Comparison of ENCODE assay signal across 8 mouse cellular contexts in genomic region chr2:32394973-32395372, GRCm38 (mm10). TPM values are rescaled to one million over a fixed set of nuclear protein-coding genes. Genes with fewer than 3 reads are reported as not detected.
DNase-seq lines count a peak whose midpoint lies in the region; ATAC-seq and TF ChIP-seq lines count a peak whose summit lies in the region.

No protein-coding gene starts in this region.

- H3K4me1 ChIP-seq in forebrain, embryonic 16.5 days (replicated peaks; ENCODE audit: control insufficient read depth, insufficient read depth, low read length) = peaks cover 14% of the 10 kb centered on the region
- peaks cover 15% of the 10 kb centered on the region for H3K4me1 ChIP-seq in thymus, adult 2 months (replicated peaks; ENCODE audit: control insufficient read depth, insufficient read depth, low read length)

- H3K79me2 ChIP-seq in macrophage (ENCODE audit: inconsistent target) = peaks cover 8% of the 10 kb centered on the region; the same call in 1 of the 2 replicates

- TF ChIP-seq POLR2A in thymus, adult 2 months (IDR thresholded peaks at IDR 0.05; ENCODE audit: control insufficient read depth, extremely low read depth, insufficient read depth, low read length, poor library complexity) = no peak

- WGBS in forebrain, embryonic 16.5 days = 4% methylated on average over 8 of the region's 8 CpGs
- 3% methylated on average over 8 of the region's 8 CpGs for WGBS in macrophage (ENCODE audit: missing documents)
- WGBS in thymus, adult 2 months = 3% methylated on average over 8 of the region's 8 CpGs

- peak overlapping the region; percentile 94 for H3K27ac ChIP-seq in forebrain, embryonic 16.5 days (ENCODE audit: low read length)
- peak overlapping the region; percentile 92 for H3K27ac ChIP-seq in macrophage
- no peak overlapping the region; the same call in 1 of the 2 replicates for H3K27ac ChIP-seq in thymus, adult 2 months (ENCODE audit: control insufficient read depth, insufficient read depth, low read length)

- H3K4me2 ChIP-seq in forebrain, embryonic 16.5 days (ENCODE audit: low read length) = peak overlapping the region; percentile 88

- H3K4me3 ChIP-seq in forebrain, embryonic 16.5 days (replicated peaks; ENCODE audit: low read length) = peak overlapping the region; percentile 97
- H3K4me3 ChIP-seq in macrophage (ENCODE audit: inconsistent target) = peak overlapping the region; percentile 55
- H3K4me3 ChIP-seq in thymus, adult 2 months (ENCODE audit: control insufficient read depth, insufficient read depth, low read length) = peak overlapping the region; percentile 85

- peak; percentile 12 for DNase-seq in ovary, postnatal 14 days (ENCODE audit: low spot score)
- DNase-seq in ovary, adult 18-20 months (ENCODE audit: low spot score) = no peak
- peak; percentile 61 for DNase-seq in brain, adult 2 months (ENCODE audit: low read depth, low spot score)
- peak; percentile 59 for DNase-seq in kidney, postnatal 14 days
- DNase-seq in thymus, adult 2 months = peak; percentile 64
- DNase-seq in gastrocnemius, postnatal 10 days = no peak

- no peaks in the 10 kb centered on the region for H3K36me3 ChIP-seq in forebrain, embryonic 16.5 days (ENCODE audit: control insufficient read depth, insufficient read depth)
- H3K36me3 ChIP-seq in macrophage (ENCODE audit: inconsistent target) = no peaks in the 10 kb centered on the region
- H3K36me3 ChIP-seq in thymus, adult 2 months (ENCODE audit: control insufficient read depth, insufficient read depth, low read length) = no peaks in the 10 kb centered on the region

- peak overlapping the region; percentile 90 for H3K9ac ChIP-seq in forebrain, embryonic 16.5 days (replicated peaks; ENCODE audit: low read depth, low read length)

- TF ChIP-seq CTCF in thymus, adult 2 months (IDR thresholded peaks at IDR 0.05; ENCODE audit: borderline replicate concordance, control insufficient read depth, extremely low read depth, insufficient read depth, low read length, poor library complexity) = no peak

- ATAC-seq in forebrain, embryonic 16.5 days = peak; percentile 2; the same call in 1 of the 2 replicates

- no peaks in the 10 kb centered on the region for H3K9me3 ChIP-seq in forebrain, embryonic 16.5 days (ENCODE audit: control insufficient read depth, low read length)

- H3K27me3 ChIP-seq in forebrain, embryonic 16.5 days (replicated peaks; ENCODE audit: control insufficient read depth, insufficient read depth, low read length) = no peaks in the 10 kb centered on the region
- no peaks in the 10 kb centered on the region for H3K27me3 ChIP-seq in thymus, adult 2 months (ENCODE audit: control insufficient read depth, insufficient read depth, low read length)

RNA-seq across cellular contexts. Expression of gene Ptges2, which starts 0.7 kb away (rescaled TPM):
- polyA plus RNA-seq in forebrain, embryonic 16.5 days (2015; fragmentation: Nextera tagmentation; extraction: Ambion mirVana) = 35.6 and 42.7 TPM in 2 replicates
- 10 to 100 TPM in 1 of 26 experiments, 1 to 10 TPM in 23, under 1 TPM in 2; 0.92 to 12.7 (median 4.5) TPM for total RNA-seq in macrophage (2018; cell fraction: chromatin; rRNA removed)
- 10 to 100 TPM in 16 of 26 experiments, 1 to 10 TPM in 10; 5.4 to 14.4 (median 10.7) TPM for total RNA-seq in macrophage (2018; cell fraction: cytosol; rRNA removed)
- total RNA-seq in macrophage (2018; cell fraction: nucleus; rRNA removed) = 10 to 100 TPM in 3 of 26 experiments, 1 to 10 TPM in 23; 1.9 to 11.9 (median 5.4) TPM
- polyA plus RNA-seq in macrophage (2018) = 7.9 to 14.2 TPM (median 9.4 TPM) in 3 replicates
- 17.9 and 24.7 TPM in 2 replicates for polyA plus RNA-seq in thymus, adult 2 months (2012; rRNA removed)
- total RNA-seq in gastrocnemius, postnatal 10 days (2021) = 10 to 100 TPM; 38.1 to 40.7 TPM

RNA-seq across cellular contexts. Expression of gene Lcn2, which starts 6.9 kb away (rescaled TPM):
- not detected in 2 replicates for polyA plus RNA-seq in forebrain, embryonic 16.5 days (2015; fragmentation: Nextera tagmentation; extraction: Ambion mirVana)
- 10 to 100 TPM in 4 of 26 experiments, 1 to 10 TPM in 13, not detected in 9; 1.6 to 11.4 (median 6.5) TPM for total RNA-seq in macrophage (2018; cell fraction: chromatin; rRNA removed)
- 10 to 100 TPM in 15 of 26 experiments, 1 to 10 TPM in 11; 4.2 to 76.7 (median 18.4) TPM for total RNA-seq in macrophage (2018; cell fraction: cytosol; rRNA removed)
- total RNA-seq in macrophage (2018; cell fraction: nucleus; rRNA removed) = 10 to 100 TPM in 15 of 26 experiments, 1 to 10 TPM in 10, not detected in 1; 1.3 to 64.8 (median 12.7) TPM
- polyA plus RNA-seq in macrophage (2018) = 2.6 to 16.1 TPM (median 12.6 TPM) in 3 replicates
- polyA plus RNA-seq in thymus, adult 2 months (2012; rRNA removed) = 23.8 and 27.3 TPM in 2 replicates
- total RNA-seq in gastrocnemius, postnatal 10 days (2021) = 1 to 10 TPM; 3.5 to 6.7 TPM

RNA-seq across cellular contexts. Expression of gene 1110008P14Rik, which starts 13.2 kb away (rescaled TPM):
- polyA plus RNA-seq in forebrain, embryonic 16.5 days (2015; fragmentation: Nextera tagmentation; extraction: Ambion mirVana) = 67.8 and 77.7 TPM in 2 replicates
- 1 to 10 TPM in 17 of 26 experiments, under 1 TPM in 6, not detected in 3; 0.50 to 6.7 (median 1.9) TPM for total RNA-seq in macrophage (2018; cell fraction: chromatin; rRNA removed)
- 10 to 100 TPM; 27.8 to 59.2 (median 41.6) TPM for total RNA-seq in macrophage (2018; cell fraction: cytosol; rRNA removed)
- total RNA-seq in macrophage (2018; cell fraction: nucleus; rRNA removed) = 10 to 100 TPM in 9 of 26 experiments, 1 to 10 TPM in 17; 2.4 to 15.6 (median 7.9) TPM
- polyA plus RNA-seq in macrophage (2018) = 22.2 to 62.2 TPM (median 53.7 TPM) in 3 replicates
- 192 and 257 TPM in 2 replicates for polyA plus RNA-seq in thymus, adult 2 months (2012; rRNA removed)
- 10 to 100 TPM; 52.6 to 53.7 TPM for total RNA-seq in gastrocnemius, postnatal 10 days (2021)

RNA-seq across cellular contexts. Expression of gene Dnm1, which starts 41.8 kb away (rescaled TPM):
- polyA plus RNA-seq in forebrain, embryonic 16.5 days (2015; fragmentation: Nextera tagmentation; extraction: Ambion mirVana) = 26.9 and 38.4 TPM in 2 replicates
- total RNA-seq in macrophage (2018; cell fraction: chromatin; rRNA removed) = 1 to 10 TPM in 23 of 26 experiments, under 1 TPM in 3; 0.59 to 5.7 (median 1.7) TPM
- under 1 TPM in 23 of 26 experiments, not detected in 3; 0.07 to 0.44 (median 0.18) TPM for total RNA-seq in macrophage (2018; cell fraction: cytosol; rRNA removed)
- total RNA-seq in macrophage (2018; cell fraction: nucleus; rRNA removed) = 1 to 10 TPM in 5 of 26 experiments, under 1 TPM in 19, not detected in 2; 0.14 to 2.5 (median 0.55) TPM
- polyA plus RNA-seq in macrophage (2018) = 0.23 TPM in 1 of 3 replicates, not detected in the others
- 10.7 and 12.1 TPM in 2 replicates for polyA plus RNA-seq in thymus, adult 2 months (2012; rRNA removed)
- total RNA-seq in gastrocnemius, postnatal 10 days (2021) = 10 to 100 TPM; 18.9 to 25.7 TPM

RNA-seq across cellular contexts. Expression of gene Ciz1, which starts 42.8 kb away (rescaled TPM):
- 64.3 and 64.6 TPM in 2 replicates for polyA plus RNA-seq in forebrain, embryonic 16.5 days (2015; fragmentation: Nextera tagmentation; extraction: Ambion mirVana)
- 100 to 1,000 TPM in 21 of 26 experiments, 10 to 100 TPM in 5; 61.3 to 303 (median 196) TPM for total RNA-seq in macrophage (2018; cell fraction: chromatin; rRNA removed)
- total RNA-seq in macrophage (2018; cell fraction: cytosol; rRNA removed) = 10 to 100 TPM; 39.2 to 71.1 (median 59.6) TPM
- total RNA-seq in macrophage (2018; cell fraction: nucleus; rRNA removed) = 100 to 1,000 TPM in 15 of 26 experiments, 10 to 100 TPM in 11; 48.7 to 209 (median 106) TPM
- polyA plus RNA-seq in macrophage (2018) = 35.3 to 118 TPM (median 57.2 TPM) in 3 replicates
- polyA plus RNA-seq in thymus, adult 2 months (2012; rRNA removed) = 517 and 528 TPM in 2 replicates
- 10 to 100 TPM; 31.2 to 47.2 TPM for total RNA-seq in gastrocnemius, postnatal 10 days (2021)

Comparison
In these comparisons a context has a peak if more than half of its experiments do, and no peak if none do; other contexts are left out.
1. DNase-seq: peak in ovary, postnatal 14 days (single experiment), brain, adult 2 months (single experiment), kidney, postnatal 14 days (single experiment) and thymus, adult 2 months (single experiment); none in ovary, adult 18-20 months (single experiment) and gastrocnemius, postnatal 10 days (single experiment).
2. Peak in every context shown above with its lines, with median percentiles within 50 percentile points of each other: H3K4me3 ChIP-seq.